Mouse (Mus musculus) adrenal gland, postnatal 4 days (tissue): Measurements from ENCODE around the gene Gm10271. TPM values are rescaled to one million over a fixed set of nuclear protein-coding genes. Genes with fewer than 3 reads are reported as not detected.

Source experiments
- total RNA-seq, 2 experiments: library from RNA; stranded (reverse); gene quantifications; 2 replicates each; pipeline ENCODE4 v1.2.3; 2021

The Gm10271 gene
- total RNA-seq, 2 experiments from 2014 or later = not detected

Other genes with a start within 250 kb of the Gm10271 start
- gene Myrfl, start 75.7 kb downstream of the Gm10271 start, total RNA-seq = under 1 TPM; 0.17 to 0.37 TPM
- gene Rab3ip, start 21.8 kb downstream of the Gm10271 start, total RNA-seq = 10 to 100 TPM; 37.1 to 53.9 TPM
- under 1 TPM; 0.56 to 0.81 TPM for gene Best3, start 13.7 kb upstream of the Gm10271 start, total RNA-seq
- not detected for gene Lrrc10, start 72.7 kb upstream of the Gm10271 start, total RNA-seq
- 100 to 1,000 TPM; 264 to 274 TPM for gene Cct2, start 91.2 kb upstream of the Gm10271 start, total RNA-seq
- gene Frs2, start 175.9 kb upstream of the Gm10271 start, total RNA-seq = 10 to 100 TPM; 37.5 to 39.2 TPM